Comparison of ENCODE assay signal across 9 mouse cellular contexts in the genomic region with DNA sequence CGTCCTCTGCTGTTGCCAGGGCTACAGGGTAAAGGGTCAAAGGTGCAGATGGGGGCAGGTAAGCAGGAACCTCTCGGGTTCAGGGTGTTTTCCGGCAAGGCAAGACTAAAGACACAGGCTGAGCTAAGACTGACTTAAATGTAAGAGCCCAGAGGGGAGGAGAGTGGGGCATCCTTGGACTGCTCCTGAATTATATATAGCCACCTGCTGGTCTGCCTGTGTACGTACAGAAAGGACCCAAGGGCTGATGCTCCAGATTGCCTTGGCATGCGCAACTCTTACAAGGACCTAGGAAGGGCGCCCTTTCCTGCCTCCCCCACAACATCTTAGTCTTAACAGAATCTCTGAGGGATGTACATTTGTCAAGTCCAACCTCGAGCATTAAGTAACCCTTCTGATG.
A peak's percentile ranks its signal among the peaks of the same experiment; 100 is the strongest.
DNase-seq lines count a peak whose midpoint lies in the region; ATAC-seq and TF ChIP-seq lines count a peak whose summit lies in the region.
"Had no signal": no experiment of that assay in that cellular context is flagged by ENCODE, and none has a peak within 500 bp of the region (broad histone marks: within the 10 kb centered on the region; RNA-seq: fewer than 3 reads in every experiment).

No protein-coding gene starts in this region.

- WGBS in neural tube, embryonic 12.5 days, result 69% methylated on average over 7 of the region's 7 CpGs
- WGBS in stomach, postnatal 0 days, result 64% methylated on average over 7 of the region's 7 CpGs

- no peaks in the 10 kb centered on the region for H3K27me3 ChIP-seq in neural tube, embryonic 12.5 days (replicated peaks)
- no peaks in the 10 kb centered on the region for H3K27me3 ChIP-seq in stomach, postnatal 0 days (ENCODE audit: control insufficient read depth, insufficient read depth, low read length)
- H3K27me3 ChIP-seq: liver, embryonic 15.5 days had no signal

- ATAC-seq in neural tube, embryonic 12.5 days (ENCODE audit: low FRiP score, low read depth), result 0 out of 2 replicates have a peak, but pooled peaks have one; percentile 44
- ATAC-seq in stomach, postnatal 0 days (ENCODE audit: low FRiP score, low TSS enrichment), result peak; percentile 68; the same call in 1 of the 2 replicates

- no peak overlapping the region for H3K9ac ChIP-seq in neural tube, embryonic 12.5 days
- no peak overlapping the region for H3K9ac ChIP-seq in stomach, postnatal 0 days (ENCODE audit: low read length)
- H3K9ac ChIP-seq: liver, embryonic 15.5 days had no signal

- no peaks in the 10 kb centered on the region for H3K4me1 ChIP-seq in neural tube, embryonic 12.5 days
- no peaks in the 10 kb centered on the region for H3K4me1 ChIP-seq in stomach, postnatal 0 days (replicated peaks; ENCODE audit: control insufficient read depth, insufficient read depth)
- H3K4me1 ChIP-seq: liver, embryonic 15.5 days had no signal

- no peaks in the 10 kb centered on the region for H3K9me3 ChIP-seq in neural tube, embryonic 12.5 days
- H3K9me3 ChIP-seq in stomach, postnatal 0 days (ENCODE audit: control insufficient read depth, low read length), result no peaks in the 10 kb centered on the region
- H3K9me3 ChIP-seq: liver, embryonic 15.5 days had no signal

- no peak overlapping the region for H3K4me2 ChIP-seq in neural tube, embryonic 12.5 days (replicated peaks)
- H3K4me2 ChIP-seq in stomach, postnatal 0 days (replicated peaks; ENCODE audit: low read depth), result no peak overlapping the region
- H3K4me2 ChIP-seq: liver, embryonic 15.5 days had no signal

- H3K27ac ChIP-seq in neural tube, embryonic 12.5 days, result no peak overlapping the region
- H3K27ac ChIP-seq in stomach, postnatal 0 days (replicated peaks), result no peak overlapping the region
- H3K27ac ChIP-seq: liver, embryonic 15.5 days had no signal

- peak; percentile 40 to 45 for DNase-seq in cerebellum, postnatal 14 days
- no peak for DNase-seq in cerebellum, adult 9-11 months
- no peak for DNase-seq in neural tube, embryonic 10.5 days (ENCODE audit: extremely low spot score, low spot score)
- DNase-seq in kidney, postnatal 14 days, result peak; percentile 29
- peak; percentile 21 for DNase-seq in stomach, postnatal 0 days (ENCODE audit: low spot score)
- no peak for DNase-seq in right cerebral cortex, postnatal 36 days (ENCODE audit: low spot score in 2 of 2)
- DNase-seq in testis, postnatal 14 days (ENCODE audit: low spot score), result no peak

- peak; percentile 67 for TF ChIP-seq CTCF in stomach, postnatal 0 days (IDR thresholded peaks at IDR 0.05; ENCODE audit: low read depth)

- no peak for TF ChIP-seq EP300 in stomach, postnatal 0 days (optimal IDR thresholded peaks at IDR 0.05)

- H3K36me3 ChIP-seq in neural tube, embryonic 12.5 days, result no peaks in the 10 kb centered on the region
- no peaks in the 10 kb centered on the region for H3K36me3 ChIP-seq in stomach, postnatal 0 days (ENCODE audit: control insufficient read depth, insufficient read depth, low read length)
- H3K36me3 ChIP-seq: liver, embryonic 15.5 days had no signal

- H3K4me3 ChIP-seq in neural tube, embryonic 12.5 days, result no peak overlapping the region
- H3K4me3 ChIP-seq in stomach, postnatal 0 days (ENCODE audit: low read depth, low read length), result no peak overlapping the region
- H3K4me3 ChIP-seq: liver, embryonic 15.5 days had no signal

Comparison
In these comparisons a context has a peak if more than half of its experiments do, and no peak if none do; other contexts are left out.
1. DNase-seq: peak in cerebellum, postnatal 14 days (2 of 2), kidney, postnatal 14 days (single experiment) and stomach, postnatal 0 days (single experiment); none in cerebellum, adult 9-11 months (single experiment), neural tube, embryonic 10.5 days (single experiment), right cerebral cortex, postnatal 36 days (0 of 2) and testis, postnatal 14 days (single experiment).